Comparison of ENCODE assay signal across 15 mouse cellular contexts in genomic region chr8:88334384-88334783, GRCm38 (mm10). TPM values are rescaled to one million over a fixed set of nuclear protein-coding genes. Genes with fewer than 3 reads are reported as not detected.
DNase-seq lines count a peak whose midpoint lies in the region; ATAC-seq and TF ChIP-seq lines count a peak whose summit lies in the region.
"Had no signal": no experiment of that assay in that cellular context is flagged by ENCODE, and none has a peak within 500 bp of the region (broad histone marks: within the 10 kb centered on the region; RNA-seq: fewer than 3 reads in every experiment).

No protein-coding gene starts in this region.

- no peak for DNase-seq in heart, adult 18-20 months
- peak; percentile 35 for DNase-seq in lung, postnatal 0 days (ENCODE audit: low spot score)
- DNase-seq in lung, postnatal 14 days, result no peak
- DNase-seq in cerebellum, adult 8-10 months, result no peak
- DNase-seq in thymus, postnatal 10 days (ENCODE audit: low spot score in 2 of 2), result no peak
- DNase-seq: cerebellum, adult 9-10 months; gastrocnemius, postnatal 10 days had no signal

- H3K9ac ChIP-seq in heart, embryonic 12.5 days, result no peak overlapping the region
- no peak overlapping the region for H3K9ac ChIP-seq in lung, postnatal 0 days (replicated peaks; ENCODE audit: low read depth)
- no peak overlapping the region for H3K9ac ChIP-seq in liver, embryonic 15.5 days
- H3K9ac ChIP-seq: forebrain, embryonic 13.5 days; stomach, embryonic 15.5 days had no signal

- no peak overlapping the region for H3K4me2 ChIP-seq in heart, embryonic 12.5 days
- no peak overlapping the region for H3K4me2 ChIP-seq in lung, postnatal 0 days (replicated peaks; ENCODE audit: low read depth, low read length)
- peak overlapping the region; percentile 45; the same call in 1 of the 2 replicates for H3K4me2 ChIP-seq in liver, embryonic 15.5 days
- H3K4me2 ChIP-seq: forebrain, embryonic 13.5 days; midbrain, embryonic 11.5 days; stomach, embryonic 15.5 days had no signal

- peaks cover 31% of the 10 kb centered on the region for H3K4me1 ChIP-seq in heart, embryonic 12.5 days (replicated peaks)
- H3K4me1 ChIP-seq in lung, postnatal 0 days (ENCODE audit: insufficient read depth, low read depth, low read length), result no peaks in the 10 kb centered on the region
- H3K4me1 ChIP-seq in liver, embryonic 15.5 days (replicated peaks), result peaks cover 29% of the 10 kb centered on the region
- H3K4me1 ChIP-seq: forebrain, embryonic 13.5 days; hindbrain, embryonic 10.5 days had no signal

- TF ChIP-seq EP300 in lung, postnatal 0 days (IDR thresholded peaks at IDR 0.05), result peak; percentile 18; the same call in 1 of the 2 replicates

- 47% methylated on average over 2 of the region's 2 CpGs for WGBS in heart, embryonic 12.5 days
- 79% methylated on average over 2 of the region's 2 CpGs for WGBS in lung, postnatal 0 days
- 79% methylated on average over 2 of the region's 2 CpGs for WGBS in liver, embryonic 15.5 days (ENCODE audit: insufficient replicate concordance)

- no peak overlapping the region for H3K4me3 ChIP-seq in heart, embryonic 12.5 days
- H3K4me3 ChIP-seq in lung, postnatal 0 days (ENCODE audit: low read depth, low read length), result no peak overlapping the region
- H3K4me3 ChIP-seq in liver, embryonic 15.5 days (replicated peaks), result no peak overlapping the region
- H3K4me3 ChIP-seq: forebrain, embryonic 13.5 days; hindbrain, embryonic 10.5 days; stomach, embryonic 15.5 days had no signal

- H3K36me3 ChIP-seq in heart, embryonic 12.5 days, result peaks cover 80% of the 10 kb centered on the region
- H3K36me3 ChIP-seq in lung, postnatal 0 days (ENCODE audit: insufficient read depth, low read length), result peaks cover 25% of the 10 kb centered on the region
- H3K36me3 ChIP-seq in liver, embryonic 15.5 days (replicated peaks), result peaks cover 86% of the 10 kb centered on the region

- no peaks in the 10 kb centered on the region for H3K27me3 ChIP-seq in heart, embryonic 12.5 days (replicated peaks)
- no peaks in the 10 kb centered on the region for H3K27me3 ChIP-seq in lung, postnatal 0 days (replicated peaks; ENCODE audit: insufficient read depth, low read length)
- H3K27me3 ChIP-seq in liver, embryonic 15.5 days, result no peaks in the 10 kb centered on the region
- H3K27me3 ChIP-seq: forebrain, embryonic 13.5 days; stomach, embryonic 15.5 days had no signal

- TF ChIP-seq CTCF in lung, postnatal 0 days (IDR thresholded peaks at IDR 0.05), result no peak

- ATAC-seq in heart, embryonic 12.5 days (ENCODE audit: insufficient number of reproducible peaks, low FRiP score), result peak; percentile 76
- peak; percentile 63 for ATAC-seq in lung, postnatal 0 days
- peak; percentile 62 for ATAC-seq in liver, embryonic 15.5 days (ENCODE audit: insufficient read depth)
- ATAC-seq: forebrain, embryonic 13.5 days; hindbrain, postnatal 0 days had no signal

- H3K9me3 ChIP-seq in heart, embryonic 12.5 days (replicated peaks), result no peaks in the 10 kb centered on the region
- no peaks in the 10 kb centered on the region for H3K9me3 ChIP-seq in lung, postnatal 0 days (ENCODE audit: low read length)
- H3K9me3 ChIP-seq in liver, embryonic 15.5 days (replicated peaks), result no peaks in the 10 kb centered on the region
- H3K9me3 ChIP-seq: forebrain, embryonic 13.5 days; hindbrain, embryonic 10.5 days; stomach, embryonic 15.5 days had no signal

- H3K27ac ChIP-seq in heart, embryonic 12.5 days (ENCODE audit: poor library complexity, severe bottlenecking), result peak overlapping the region; percentile 90
- no peak overlapping the region for H3K27ac ChIP-seq in lung, postnatal 0 days (ENCODE audit: low read length)
- peak overlapping the region; percentile 63 for H3K27ac ChIP-seq in liver, embryonic 15.5 days (replicated peaks)
- H3K27ac ChIP-seq: forebrain, embryonic 13.5 days; hindbrain, embryonic 10.5 days; hindbrain, postnatal 0 days; kidney, postnatal 0 days; stomach, embryonic 15.5 days had no signal

RNA-seq across cellular contexts. Expression of gene Brd7, which starts 27.6 kb away (rescaled TPM):
- polyA plus RNA-seq in heart, embryonic 12.5 days (2016; fragmentation: Nextera tagmentation; extraction: Ambion mirVana), result 79.5 and 80.3 TPM in 2 replicates
- total RNA-seq in heart, adult 18-20 months (2021), result 10 to 100 TPM; 70.0 to 74.0 TPM
- 116 and 129 TPM in 2 replicates for polyA plus RNA-seq in lung, postnatal 0 days (2015; fragmentation: Nextera tagmentation; extraction: Ambion mirVana)
- polyA plus RNA-seq in liver, embryonic 15.5 days (2015; fragmentation: Nextera tagmentation; extraction: Ambion mirVana), result 28.4 and 31.3 TPM in 2 replicates
